Mouse (Mus musculus): ENCODE measurements around the gene Gna15. TPM values are rescaled to one million over a fixed set of nuclear protein-coding genes. Genes with fewer than 3 reads are reported as not detected.
A peak's percentile ranks its signal among the peaks of the same experiment; 100 is the strongest.

Gene Gna15
- total RNA-seq, 1 experiment from 2014 or later = 20.3 TPM

DNA sequence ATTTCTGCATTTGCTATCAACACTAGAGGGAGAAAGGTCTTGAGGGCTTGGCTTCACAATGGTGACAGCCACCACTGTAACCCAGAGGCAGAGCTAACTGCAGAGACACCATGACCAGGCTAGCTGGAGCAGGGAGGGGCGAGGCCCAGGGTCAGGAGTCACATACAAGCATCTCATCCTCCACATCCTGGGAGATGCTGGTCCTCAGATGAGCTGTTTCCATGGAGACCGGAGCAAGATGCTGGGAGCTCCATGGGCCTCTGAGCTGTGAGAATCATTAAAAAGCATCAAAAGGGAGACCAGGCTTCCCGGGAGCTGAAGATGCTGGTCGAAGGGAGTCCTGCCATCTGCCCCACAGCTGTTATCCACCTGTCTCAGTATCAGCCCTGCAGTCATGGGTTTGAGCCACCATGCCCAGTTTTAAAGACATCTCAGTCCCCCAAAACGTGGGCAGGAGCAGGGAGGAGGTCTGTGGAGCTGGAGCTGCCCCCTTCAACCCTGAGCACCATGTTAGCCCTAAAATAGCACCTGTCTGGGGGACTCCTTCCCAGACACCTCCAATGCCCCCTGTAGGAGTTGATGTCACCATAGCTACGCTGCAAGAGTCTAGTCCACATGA lies 39.5 kb downstream of the Gna15 start:
- ATAC-seq (replicated peaks; ENCODE audit: insufficient number of reproducible peaks, low FRiP score, low TSS enrichment, poor library complexity, severe bottlenecking) = no peak

DNA sequence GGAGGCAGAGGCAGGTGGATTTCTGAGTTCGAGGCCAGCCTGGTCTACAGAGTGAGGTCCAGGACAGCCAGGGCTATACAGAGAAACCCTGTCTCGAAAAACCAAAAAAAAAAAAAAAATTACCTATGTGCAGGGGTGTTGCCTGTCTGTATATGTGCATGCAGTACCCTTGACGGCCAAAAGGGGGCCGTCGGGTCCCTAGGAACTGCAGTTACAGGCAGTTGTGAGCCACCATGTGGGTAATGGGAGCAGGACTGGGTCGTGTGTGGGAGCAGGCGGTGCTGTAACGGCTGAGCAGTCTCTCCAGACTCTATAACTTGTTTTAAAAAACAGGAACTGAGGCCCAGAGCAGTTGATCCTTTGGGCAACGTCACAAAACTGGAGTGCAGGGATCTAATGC lies 40.0 kb downstream of the Gna15 start:
- ATAC-seq (replicated peaks; ENCODE audit: insufficient number of reproducible peaks, low FRiP score, low TSS enrichment, poor library complexity, severe bottlenecking) = peak; percentile 40; the same call in 1 of the 2 replicates

DNA sequence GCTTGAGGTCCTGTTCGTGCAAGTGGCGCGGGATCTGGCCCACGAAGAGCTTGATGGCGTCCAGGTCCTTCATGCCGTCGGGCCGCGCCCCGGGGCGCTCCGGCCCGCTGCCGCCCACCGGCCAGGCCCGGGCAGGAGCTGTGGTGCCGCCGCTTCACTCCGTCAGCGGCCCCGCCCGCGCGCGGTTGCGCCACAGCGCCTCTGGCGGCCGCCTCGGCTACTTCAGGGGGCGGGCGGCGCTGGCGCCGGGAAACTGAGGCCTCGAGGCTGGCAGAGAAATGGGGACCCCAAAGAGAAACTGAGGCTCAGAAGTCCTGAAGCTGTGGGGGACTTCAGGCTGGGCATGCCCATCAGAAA lies 41.5 kb downstream of the Gna15 start, which contains the start of gene Celf5:
TSS of gene Celf5 (minus strand) at position 177 of the 357 bp plus-strand sequence.
- no peak for ATAC-seq (replicated peaks; ENCODE audit: insufficient number of reproducible peaks, low FRiP score, low TSS enrichment, poor library complexity, severe bottlenecking)

DNA sequence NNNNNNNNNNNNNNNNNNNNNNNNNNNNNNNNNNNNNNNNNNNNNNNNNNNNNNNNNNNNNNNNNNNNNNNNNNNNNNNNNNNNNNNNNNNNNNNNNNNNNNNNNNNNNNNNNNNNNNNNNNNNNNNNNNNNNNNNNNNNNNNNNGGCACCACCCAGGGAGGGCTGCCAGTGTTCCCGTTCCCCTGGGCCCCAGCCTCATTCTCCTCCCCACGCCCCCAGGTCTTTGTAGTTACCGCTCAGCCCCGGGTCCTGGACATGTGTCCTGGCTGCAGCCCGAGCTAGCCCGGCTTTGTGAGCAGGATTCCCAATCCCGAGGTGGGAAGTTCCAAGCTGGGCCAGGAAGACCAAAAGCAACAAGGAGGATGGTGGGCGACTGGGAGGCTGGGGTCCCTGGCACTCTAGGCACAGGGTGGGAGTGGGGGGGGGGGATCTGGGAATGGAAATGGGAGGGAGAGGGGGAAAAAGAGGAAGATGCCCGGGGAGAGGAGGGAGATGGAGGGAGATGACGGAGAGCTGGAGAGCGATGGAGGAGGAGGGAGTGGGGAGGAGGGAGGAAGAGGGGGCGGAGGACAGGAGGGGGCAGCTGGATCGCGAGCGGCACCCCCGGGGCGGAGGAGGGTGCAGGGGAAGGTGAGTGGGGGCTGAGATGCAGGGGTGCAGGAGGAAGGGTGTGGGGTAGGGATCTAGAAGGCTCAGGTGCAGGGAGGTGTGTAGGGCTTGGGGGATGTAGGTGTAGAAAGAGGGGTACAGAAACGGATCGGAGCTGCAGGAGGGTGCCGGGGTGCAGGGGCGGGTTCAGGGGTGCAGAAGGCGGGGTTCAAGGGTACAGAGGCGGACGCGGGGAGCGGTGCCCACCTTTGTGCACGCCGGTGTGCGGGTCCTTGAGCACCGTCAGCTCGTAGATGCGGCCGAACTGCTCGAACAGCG lies 42.2 kb downstream of the Gna15 start:
- no peak for ATAC-seq (replicated peaks; ENCODE audit: insufficient number of reproducible peaks, low FRiP score, low TSS enrichment, poor library complexity, severe bottlenecking)

DNA sequence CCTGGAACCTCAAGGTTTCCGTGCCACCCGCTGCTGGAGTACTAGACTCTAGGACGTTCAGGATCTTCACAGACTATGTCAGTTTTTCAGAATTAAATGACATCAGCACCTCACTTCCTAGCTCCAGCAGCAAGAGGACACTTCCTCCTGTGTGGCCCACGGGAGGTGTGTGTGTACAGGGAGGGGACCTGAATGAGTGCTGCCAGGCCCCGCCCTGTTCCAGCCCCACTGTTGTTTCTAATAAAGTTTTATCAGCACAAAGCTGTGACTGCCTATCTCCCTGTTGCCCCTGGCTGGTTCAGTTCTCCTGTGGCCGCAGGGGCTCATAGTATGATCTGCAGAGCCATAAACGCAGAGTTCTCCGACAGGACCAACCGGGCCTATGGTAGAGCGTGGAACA lies 49.6 kb downstream of the Gna15 start:
- ATAC-seq (replicated peaks; ENCODE audit: insufficient number of reproducible peaks, low FRiP score, low TSS enrichment, poor library complexity, severe bottlenecking) = no peak

DNA sequence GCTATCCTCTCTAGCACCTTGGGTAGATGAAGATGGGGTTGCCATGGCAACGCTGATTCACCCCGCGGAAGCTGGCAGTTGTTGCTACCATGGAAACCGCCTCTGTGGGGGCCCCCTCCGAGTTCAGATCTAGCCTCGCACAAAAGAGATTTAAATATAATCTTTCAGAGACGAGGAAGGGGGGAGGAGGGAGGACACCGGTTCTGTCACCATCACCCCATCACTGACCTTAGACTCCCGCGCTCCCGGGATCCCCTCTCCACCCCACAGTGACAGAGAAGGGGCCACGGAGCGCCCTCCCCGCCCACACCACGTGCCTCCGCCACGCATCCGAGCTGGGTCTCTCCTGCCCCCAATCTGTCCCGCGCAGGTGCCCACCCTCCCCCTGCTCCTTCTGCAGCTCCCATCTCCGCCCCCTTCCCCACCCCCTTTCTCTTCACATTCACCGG lies 51.0 kb downstream of the Gna15 start:
- ATAC-seq (replicated peaks; ENCODE audit: insufficient number of reproducible peaks, low FRiP score, low TSS enrichment, poor library complexity, severe bottlenecking) = no peak

DNA sequence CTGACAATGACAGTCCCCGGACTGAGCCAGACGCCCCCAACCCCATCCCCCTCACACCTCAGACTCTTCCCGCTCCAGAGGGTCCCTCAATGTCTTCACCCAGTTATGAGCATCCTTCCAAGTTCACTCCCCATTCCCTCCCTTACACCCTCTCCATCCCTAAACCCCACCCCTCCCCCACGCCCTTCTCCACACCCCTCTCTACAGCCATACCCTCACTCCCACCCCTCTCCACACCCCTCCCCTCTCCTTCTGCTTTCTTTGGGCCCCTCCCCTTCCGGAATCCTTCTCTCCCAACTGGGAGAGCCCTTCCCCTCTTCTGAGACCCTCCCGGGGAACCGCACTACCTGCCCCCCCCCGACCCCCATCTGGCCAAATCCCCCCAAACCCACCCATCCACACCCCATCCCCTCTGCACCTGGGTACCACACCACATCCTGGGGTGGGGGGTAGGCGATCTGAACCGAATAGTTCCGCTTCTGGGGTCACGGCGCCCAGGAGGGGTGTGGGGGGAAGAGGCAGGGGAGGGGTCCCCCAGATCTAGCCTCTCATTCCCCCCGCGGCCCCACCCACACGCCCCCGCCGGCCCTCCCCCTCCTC lies 51.5 kb downstream of the Gna15 start:
- ATAC-seq (replicated peaks; ENCODE audit: insufficient number of reproducible peaks, low FRiP score, low TSS enrichment, poor library complexity, severe bottlenecking) = no peak

DNA sequence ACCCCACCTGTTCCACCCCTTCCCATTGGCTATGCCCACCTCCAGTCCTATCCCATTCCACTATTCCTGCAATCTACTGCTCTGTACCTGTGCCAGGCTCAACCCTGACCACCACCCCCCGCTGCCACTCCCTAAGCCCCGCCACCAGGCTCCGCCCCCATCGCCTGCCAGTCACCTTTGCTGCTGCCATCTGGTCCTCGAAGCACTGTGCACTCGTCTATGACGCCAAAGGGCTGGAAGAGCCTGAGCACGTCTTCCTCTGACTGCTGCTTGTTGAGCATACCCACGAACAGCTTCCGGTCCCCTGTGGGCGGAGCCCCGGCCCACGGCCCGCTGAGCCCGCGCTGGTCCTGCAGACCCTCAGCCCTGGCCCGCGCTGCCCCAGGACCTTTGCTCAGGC lies 53.6 kb downstream of the Gna15 start:
- no peak for ATAC-seq (replicated peaks; ENCODE audit: insufficient number of reproducible peaks, low FRiP score, low TSS enrichment, poor library complexity, severe bottlenecking)

DNA sequence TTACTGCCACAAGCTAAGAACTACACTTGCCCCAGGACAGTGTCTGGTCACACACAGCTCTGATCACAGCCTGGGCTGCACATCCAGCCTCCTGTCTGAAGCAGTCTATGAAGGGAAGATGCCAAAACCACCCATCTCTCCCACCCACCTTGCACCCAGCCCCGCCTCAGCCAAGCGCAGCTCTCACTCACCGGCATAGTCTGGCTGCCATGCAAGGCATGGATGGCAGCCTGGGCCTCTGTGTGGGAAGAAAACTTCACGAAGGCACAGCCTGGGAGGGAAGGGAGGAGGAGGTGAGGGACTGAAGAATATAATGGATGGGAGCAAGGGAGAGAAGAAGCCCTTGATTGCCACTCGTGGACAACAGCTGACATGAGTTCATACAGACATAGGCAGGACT lies 54.8 kb downstream of the Gna15 start:
- no peak for ATAC-seq (replicated peaks; ENCODE audit: insufficient number of reproducible peaks, low FRiP score, low TSS enrichment, poor library complexity, severe bottlenecking)

DNA sequence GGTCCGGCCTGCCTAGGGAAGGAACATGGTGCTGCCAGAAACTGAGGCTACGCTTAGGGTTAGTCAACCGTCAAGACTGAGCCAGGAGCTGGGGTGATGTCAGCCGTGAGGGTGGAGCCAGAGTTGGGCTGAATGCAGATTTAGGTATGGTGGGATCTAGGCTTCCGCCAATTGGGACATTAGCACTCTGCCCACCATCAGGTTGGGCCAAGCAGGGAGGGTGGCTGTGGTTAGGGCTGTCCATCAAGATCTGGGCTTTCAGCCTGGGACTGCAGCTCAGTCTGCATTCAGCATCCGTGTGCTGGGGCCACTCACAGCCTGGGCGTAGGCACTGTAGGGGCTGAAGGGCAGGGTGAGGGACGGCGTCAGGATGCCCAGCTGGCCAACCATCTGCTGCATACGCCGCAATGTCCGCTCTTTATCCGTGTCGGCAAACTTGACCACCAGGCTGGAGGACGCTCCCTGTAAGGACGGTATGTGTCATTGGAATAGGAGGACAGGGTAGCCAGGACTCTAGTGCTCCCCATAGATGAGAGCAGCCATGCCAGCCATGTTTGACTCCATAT lies 56.3 kb downstream of the Gna15 start:
- ATAC-seq (replicated peaks; ENCODE audit: insufficient number of reproducible peaks, low FRiP score, low TSS enrichment, poor library complexity, severe bottlenecking) = no peak

DNA sequence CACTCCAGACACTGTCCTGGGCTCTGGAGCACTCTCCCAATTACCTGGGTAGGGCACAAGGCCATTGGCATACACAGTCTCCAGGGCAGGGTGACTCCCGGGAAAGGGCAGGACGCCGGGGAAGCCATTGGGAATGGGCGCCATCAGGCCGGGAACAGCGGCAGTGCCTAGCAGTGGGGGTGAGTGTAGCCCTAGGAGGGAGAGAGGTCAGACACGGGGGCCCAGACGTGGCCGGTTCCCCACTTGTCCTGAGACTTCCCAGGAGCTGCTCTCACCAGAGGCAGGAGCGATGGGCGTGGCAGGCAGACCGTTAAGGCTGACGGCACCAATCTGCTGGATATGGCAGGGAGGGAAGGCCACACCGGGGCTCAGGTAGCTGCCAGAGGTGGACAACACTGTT lies 57.1 kb downstream of the Gna15 start:
- ATAC-seq (replicated peaks; ENCODE audit: insufficient number of reproducible peaks, low FRiP score, low TSS enrichment, poor library complexity, severe bottlenecking) = no peak

DNA sequence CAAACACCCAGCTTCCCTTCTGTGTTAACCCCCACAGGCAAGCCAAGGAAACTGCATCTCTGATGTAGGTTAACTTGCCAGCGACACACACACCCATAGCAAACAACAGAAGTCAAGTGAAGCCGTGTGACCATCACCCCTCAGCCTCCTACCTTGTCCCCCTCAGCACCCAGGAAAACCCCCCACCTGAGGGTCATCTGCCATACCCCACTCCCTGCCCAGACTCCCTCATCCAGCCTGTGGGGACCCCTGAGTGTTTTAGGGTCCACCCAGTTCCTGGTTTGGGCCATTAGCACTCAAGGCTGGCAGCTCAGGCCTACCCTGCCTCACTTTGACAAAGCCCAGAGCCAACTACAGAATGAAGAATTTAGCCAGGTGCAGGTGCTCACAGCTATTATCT lies 58.0 kb downstream of the Gna15 start:
- ATAC-seq (replicated peaks; ENCODE audit: insufficient number of reproducible peaks, low FRiP score, low TSS enrichment, poor library complexity, severe bottlenecking) = no peak

DNA sequence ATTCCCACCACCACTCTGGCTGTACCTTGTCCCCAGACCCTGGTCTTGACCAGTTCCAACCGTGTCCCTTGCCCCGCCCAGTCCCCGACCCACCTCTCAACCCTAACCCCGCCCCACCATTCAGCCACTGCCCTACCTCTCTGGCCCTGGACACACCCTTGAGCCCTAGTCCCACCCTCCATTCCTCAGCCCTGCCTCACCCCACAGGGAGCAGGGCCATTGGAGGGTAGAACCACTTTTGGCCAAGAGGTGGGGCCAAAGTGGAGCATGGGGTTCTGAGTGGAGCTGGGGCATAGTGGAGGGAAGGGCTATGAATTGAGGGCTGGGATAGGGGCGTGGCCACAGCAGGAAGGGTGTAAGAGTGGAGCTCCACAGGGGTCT lies 58.8 kb downstream of the Gna15 start:
- no peak for ATAC-seq (replicated peaks; ENCODE audit: insufficient number of reproducible peaks, low FRiP score, low TSS enrichment, poor library complexity, severe bottlenecking)

DNA sequence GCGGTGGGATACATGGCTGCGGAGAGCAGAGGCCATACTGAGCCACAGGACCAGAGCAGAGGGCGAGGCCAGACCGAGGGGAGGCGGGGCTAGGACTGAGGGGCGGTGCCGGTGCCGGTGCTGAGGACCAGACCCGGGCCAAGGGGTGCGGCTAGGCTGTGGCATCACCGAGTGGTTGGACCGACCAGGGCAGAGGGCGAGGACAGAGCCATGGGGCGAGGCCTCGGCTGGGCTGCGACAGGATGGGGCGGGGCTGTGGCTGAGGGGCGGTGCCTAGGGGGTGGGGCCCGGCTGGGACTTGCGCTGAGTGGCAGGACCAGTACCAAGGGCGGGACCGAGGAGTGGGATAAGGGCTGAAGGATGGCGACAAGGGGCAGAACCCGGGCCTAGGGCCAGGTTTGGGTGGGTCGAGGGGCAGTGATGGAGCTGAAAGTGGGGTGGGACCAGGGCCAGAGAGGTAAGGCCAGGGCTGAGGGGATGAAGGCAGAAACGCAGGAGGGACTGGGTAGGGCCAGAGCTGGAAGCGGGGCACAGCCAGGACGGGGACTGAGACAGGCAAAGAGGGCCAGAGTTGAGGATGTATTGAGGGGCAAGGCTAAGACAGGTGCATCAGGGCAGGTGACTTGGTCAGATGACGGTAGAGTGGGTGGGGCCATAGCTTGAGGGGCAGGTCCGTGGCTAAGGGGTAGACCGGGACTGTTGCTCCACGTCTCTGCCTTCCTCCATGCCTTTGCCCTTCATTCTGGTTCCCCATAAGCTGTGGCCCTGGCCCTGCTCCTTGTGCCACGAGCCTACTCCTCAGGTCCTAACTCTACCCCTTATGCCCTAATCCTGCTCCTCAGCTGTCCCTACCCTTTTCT lies 59.4 kb downstream of the Gna15 start:
- ATAC-seq (replicated peaks; ENCODE audit: insufficient number of reproducible peaks, low FRiP score, low TSS enrichment, poor library complexity, severe bottlenecking) = peak; percentile 9; the same call in 1 of the 2 replicates

DNA sequence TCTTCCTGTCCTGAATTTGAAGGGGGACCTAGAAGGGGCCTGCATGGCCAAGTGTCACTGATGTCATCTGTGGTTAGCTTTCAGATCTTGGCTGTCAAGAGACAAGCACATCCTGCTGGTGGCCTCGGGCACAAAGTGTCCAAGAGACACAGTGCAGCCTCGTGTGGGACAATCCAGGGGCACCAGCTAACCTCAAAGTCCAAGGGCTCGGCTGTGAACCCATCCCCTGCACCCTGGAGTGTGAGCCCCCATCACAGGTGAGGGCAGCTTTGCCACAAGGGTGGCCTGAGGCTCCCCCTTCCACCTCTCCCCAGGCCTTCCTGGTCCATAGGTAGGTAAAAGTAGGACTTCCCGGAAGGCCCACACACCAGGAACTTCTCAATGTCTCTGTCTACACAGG lies 60.5 kb downstream of the Gna15 start:
- no peak for ATAC-seq (replicated peaks; ENCODE audit: insufficient number of reproducible peaks, low FRiP score, low TSS enrichment, poor library complexity, severe bottlenecking)

DNA sequence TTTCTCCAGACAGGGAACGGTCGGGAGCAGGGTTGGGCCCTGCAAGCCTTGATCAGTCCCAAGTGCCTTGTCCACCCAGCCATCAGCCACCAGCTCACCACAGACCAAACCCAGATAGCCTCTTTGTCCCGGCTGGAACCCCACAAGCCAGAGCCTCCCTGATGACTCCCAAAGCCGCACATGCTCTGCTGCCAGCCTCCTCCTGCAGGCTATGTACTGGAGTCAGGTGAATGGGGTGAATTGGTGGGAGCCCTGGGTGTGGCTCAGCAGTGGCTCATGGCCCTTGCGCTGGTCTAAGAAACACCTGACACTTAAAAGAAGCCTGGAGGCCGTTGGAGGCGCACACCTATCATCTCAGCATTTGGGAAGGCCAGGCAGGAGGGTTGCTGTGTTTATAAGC lies 61.1 kb downstream of the Gna15 start:
- ATAC-seq (replicated peaks; ENCODE audit: insufficient number of reproducible peaks, low FRiP score, low TSS enrichment, poor library complexity, severe bottlenecking) = no peak

DNA sequence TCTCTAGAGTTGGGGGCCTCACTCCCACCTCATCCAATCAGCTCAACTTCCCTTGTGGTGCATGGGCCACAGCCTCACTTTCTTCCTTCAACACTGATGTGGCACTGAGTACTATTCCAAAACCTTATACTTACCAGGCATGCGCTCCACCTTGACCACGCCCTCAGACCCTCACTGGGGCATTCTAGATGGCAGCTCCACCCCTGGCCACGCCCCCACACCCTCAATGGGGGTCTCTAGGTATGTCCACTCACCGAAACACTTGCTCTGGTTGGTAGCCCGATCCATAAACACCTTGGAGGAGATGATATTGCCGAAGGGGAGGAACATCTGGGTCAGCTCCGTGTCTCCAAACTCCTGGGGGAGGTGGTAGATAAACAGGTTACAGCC lies 61.6 kb downstream of the Gna15 start:
- ATAC-seq (replicated peaks; ENCODE audit: insufficient number of reproducible peaks, low FRiP score, low TSS enrichment, poor library complexity, severe bottlenecking) = no peak

DNA sequence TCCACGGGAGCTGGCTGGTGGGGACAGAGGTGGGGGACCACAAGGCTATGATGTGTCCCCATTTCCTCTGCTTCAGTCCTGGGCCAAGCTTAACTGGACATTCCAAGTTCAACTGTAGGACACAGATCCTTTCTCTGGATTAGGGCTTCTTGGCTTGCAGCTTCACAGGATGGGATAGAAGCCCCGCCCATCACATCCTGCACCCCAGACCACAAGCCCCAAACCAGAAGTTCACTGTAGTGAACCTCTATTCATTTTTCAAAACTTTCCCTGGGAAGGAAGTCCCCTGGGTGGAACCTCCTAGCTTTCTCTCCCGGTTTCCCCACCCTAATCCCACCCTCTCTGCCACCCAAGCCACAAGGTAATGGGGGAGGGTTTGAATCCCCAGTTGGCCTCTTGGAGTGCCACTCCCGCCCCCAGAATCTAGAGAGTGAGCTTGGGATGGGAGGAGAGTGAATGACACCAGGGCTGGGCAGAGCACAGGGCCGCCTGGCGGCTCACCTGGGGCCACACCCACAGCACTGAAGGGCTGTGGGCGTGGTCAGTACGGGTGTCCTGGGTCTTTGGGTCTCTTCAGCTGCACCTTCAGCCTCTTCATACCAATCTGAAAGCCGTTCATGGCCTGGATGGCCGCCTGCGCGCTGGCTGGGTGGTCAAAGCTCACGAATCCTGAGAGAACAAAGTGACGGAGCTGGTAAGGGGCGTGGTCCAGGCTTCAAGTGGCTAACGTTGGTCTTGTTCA lies 62.2 kb downstream of the Gna15 start:
- ATAC-seq (replicated peaks; ENCODE audit: insufficient number of reproducible peaks, low FRiP score, low TSS enrichment, poor library complexity, severe bottlenecking) = no peak
